Mouse (Mus musculus) myocyte (in vitro differentiated cells): ENCODE data around the gene Efhd1. TPM values are rescaled to one million over a fixed set of nuclear protein-coding genes. Genes with fewer than 3 reads are reported as not detected.

Experiments used
- H3K27me3 ChIP-seq: one replicate; pipeline ENCODE4 v1.6.1; 2011; ENCODE audit not compliant: control insufficient read depth, insufficient read depth, insufficient read length
- H3K36me3 ChIP-seq: one replicate; pipeline ENCODE4 v1.6.1; 2011; ENCODE audit not compliant: control insufficient read depth, insufficient read depth
- H3K4me2 ChIP-seq: one replicate; pipeline ENCODE4 v1.6.1; 2011; ENCODE audit warnings: low read depth, control low read depth
- H3K4me3 ChIP-seq: one replicate; pipeline ENCODE4 v1.5.1; 2011; ENCODE audit warnings: mild to moderate bottlenecking, control low read depth, moderate library complexity
- H3K79me2 ChIP-seq: one replicate; pipeline ENCODE4 v1.6.1; 2011; ENCODE audit not compliant: control insufficient read depth, insufficient read depth
- H3ac ChIP-seq: one replicate; pipeline ENCODE4 v1.6.1; 2011; ENCODE audit not compliant: control insufficient read depth, insufficient read length
- CEBPB ChIP-seq: IDR thresholded peaks from 2 replicates; pipeline ENCODE4 v1.6.1; 2011; ENCODE audit warnings: mild to moderate bottlenecking, moderate library complexity; ENCODE audit not compliant: poor library complexity, insufficient read depth, severe bottlenecking
- E2F4 ChIP-seq: IDR thresholded peaks from one replicate; pipeline ENCODE4 v1.6.1; 2011; ENCODE audit warnings: mild to moderate bottlenecking, control low read depth, moderate library complexity; ENCODE audit not compliant: insufficient read depth
- MAX ChIP-seq: IDR thresholded peaks from one replicate; pipeline ENCODE4 v1.6.1; 2011; ENCODE audit warnings: low read depth, mild to moderate bottlenecking, control low read depth
- MYOD1 ChIP-seq, 3 experiments: IDR thresholded peaks; one replicate each; pipeline ENCODE4 v1.6.1; 2011; ENCODE audit warnings: control low read depth in 2 of 3, low read depth in 2 of 3, mild to moderate bottlenecking in 2 of 3, moderate library complexity in 1 of 3; ENCODE audit not compliant: insufficient read length in 2 of 3, control insufficient read depth in 1 of 3
- MYOG ChIP-seq, 3 experiments: IDR thresholded peaks; one replicate each; pipeline ENCODE4 v1.6.1; 2011; ENCODE audit warnings: control low read depth in 2 of 3, low read depth in 2 of 3, mild to moderate bottlenecking in 2 of 3; ENCODE audit not compliant: insufficient read length in 2 of 3, control insufficient read depth in 1 of 3, insufficient read depth in 1 of 3
- POLR2A ChIP-seq: IDR thresholded peaks from one replicate; pipeline ENCODE4 v1.6.1; 2011; ENCODE audit warnings: low read depth, mild to moderate bottlenecking, control low read depth, moderate library complexity; ENCODE audit not compliant: insufficient read length
- POLR2AphosphoS2 ChIP-seq: IDR thresholded peaks from one replicate; pipeline ENCODE4 v1.6.1; 2011; ENCODE audit warnings: low read depth, control low read depth; ENCODE audit not compliant: insufficient read length
- REST ChIP-seq: IDR thresholded peaks from one replicate; pipeline ENCODE4 v1.6.1; 2011; ENCODE audit warnings: mild to moderate bottlenecking, control low read depth, moderate library complexity; ENCODE audit not compliant: insufficient read depth, insufficient read length
- SRF ChIP-seq: IDR thresholded peaks from one replicate; pipeline ENCODE4 v1.6.1; 2011; ENCODE audit warnings: low read depth; ENCODE audit not compliant: control insufficient read depth, insufficient read length
- TCF12 ChIP-seq: IDR thresholded peaks from one replicate; pipeline ENCODE4 v1.6.1; 2011; ENCODE audit warnings: mild to moderate bottlenecking, control low read depth; ENCODE audit not compliant: poor library complexity, insufficient read depth, severe bottlenecking
- TCF3 ChIP-seq: IDR thresholded peaks from one replicate; pipeline ENCODE4 v1.6.1; 2011; ENCODE audit warnings: low read depth, control low read depth; ENCODE audit not compliant: insufficient read length
- USF1 ChIP-seq: IDR thresholded peaks from one replicate; pipeline ENCODE4 v1.6.1; 2011; ENCODE audit warnings: low read depth, mild to moderate bottlenecking, control low read depth, moderate library complexity
- polyA plus RNA-seq: library from polyadenylated mRNA; unstranded; fragments of >200 nt; fragmentation: generic; extraction: Trizol; gene quantifications from one replicate; pipeline ENCODE4 v1.2.1, GENCODE M21; 2012; ENCODE audit warnings: missing spikeins

Gene Efhd1
- polyA plus RNA-seq, 1 experiment = 2.1 TPM

DNA sequence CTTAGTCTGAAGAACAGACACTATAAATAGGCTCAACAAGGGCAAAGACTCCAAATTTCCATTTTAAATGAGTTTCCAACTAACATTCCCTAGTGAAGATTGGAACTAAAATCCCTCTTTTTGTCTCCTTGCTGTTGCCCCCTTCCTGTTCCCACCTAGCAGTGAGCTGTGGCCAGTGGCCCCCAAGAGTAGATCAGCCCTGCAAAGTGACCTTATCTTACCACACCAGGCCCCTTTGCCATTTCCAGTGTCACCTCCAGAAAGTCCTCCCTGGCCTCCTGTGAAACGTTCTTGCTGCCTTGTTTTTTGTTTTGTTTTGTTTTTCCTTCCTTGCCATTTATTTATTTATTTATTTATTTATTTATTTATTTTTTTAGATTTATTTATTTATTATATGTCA is 18.7 kb upstream of the Efhd1 start:
- no peak overlapping the region for H3K4me3 ChIP-seq
- no peak overlapping the region for H3K4me2 ChIP-seq
- no peak for TF ChIP-seq MYOD1 (IDR thresholded peaks at IDR 0.05; ENCODE audit: control insufficient read depth in 1 of 3, insufficient read length in 2 of 3, low read depth in 2 of 3)
- TF ChIP-seq REST = no peak
- no peak for TF ChIP-seq POLR2A
- no peak for TF ChIP-seq TCF3
- TF ChIP-seq MAX = no peak
- TF ChIP-seq MYOG (IDR thresholded peaks at IDR 0.05; ENCODE audit: control insufficient read depth in 1 of 3, insufficient read depth in 1 of 3, insufficient read length in 2 of 3, low read depth in 2 of 3) = no peak
- no peak for TF ChIP-seq E2F4
- TF ChIP-seq USF1 = no peak
- no peak for TF ChIP-seq CEBPB
- no peak for TF ChIP-seq SRF
- no peak for TF ChIP-seq TCF12
- no peak overlapping the region for H3ac ChIP-seq
- no peaks in the 10 kb centered on the region for H3K36me3 ChIP-seq
- H3K79me2 ChIP-seq = no peaks in the 10 kb centered on the region
- H3K27me3 ChIP-seq = no peaks in the 10 kb centered on the region

DNA sequence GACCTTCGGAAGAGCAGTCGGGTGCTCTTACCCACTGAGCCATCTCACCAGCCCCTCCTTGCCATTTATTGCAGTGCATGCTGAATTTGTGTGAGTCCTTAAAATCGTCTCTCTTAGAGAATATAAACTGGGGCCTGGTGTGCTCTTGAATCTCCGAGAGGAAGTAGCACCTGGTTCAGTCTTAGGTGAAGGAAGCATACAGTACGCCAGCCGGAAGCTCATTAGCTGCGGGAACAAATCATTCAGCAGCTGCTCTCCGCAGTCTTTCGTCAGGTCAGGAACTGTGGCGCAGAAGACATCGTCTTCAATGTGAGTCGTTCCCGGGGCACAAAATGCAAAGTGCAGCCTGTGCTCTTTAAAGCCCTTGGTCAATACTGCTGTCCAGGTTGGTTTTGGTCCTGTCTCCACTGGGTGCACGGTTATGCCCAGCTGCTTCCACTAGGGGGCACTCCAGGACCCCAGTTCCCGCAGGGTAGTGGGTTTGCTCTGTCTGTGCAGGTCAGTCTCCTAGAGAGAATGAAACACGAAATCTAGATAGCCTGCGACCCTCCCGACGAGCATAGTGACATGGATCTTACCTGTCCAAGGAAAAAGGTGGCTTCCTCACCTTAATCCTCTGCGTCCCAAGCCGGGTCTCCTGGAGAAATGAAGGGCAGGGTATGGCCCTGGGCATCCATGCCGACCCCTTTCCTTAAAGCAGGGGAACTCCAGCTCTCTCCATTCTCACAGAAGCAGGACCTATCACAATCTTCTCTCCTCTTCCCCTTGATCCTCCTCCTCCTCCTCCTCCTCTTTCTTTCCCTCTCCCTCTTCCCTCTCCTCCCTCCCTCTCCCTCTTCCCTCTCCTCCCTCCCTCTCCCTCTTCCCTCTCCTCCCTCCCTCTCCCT is 18.0 kb upstream of the Efhd1 start:
- Histone ChIP-seq H3K4me3 (no peak overlapping the region), H3ac (no peak overlapping the region), H3K27me3 (no peaks in the 10 kb centered on the region), H3K4me2 (no peak overlapping the region), H3K36me3 (no peaks in the 10 kb centered on the region), H3K79me2 (no peaks in the 10 kb centered on the region)
- TF ChIP-seq CEBPB (no peak), USF1 (no peak), MAX (no peak), MYOG (IDR thresholded peaks at IDR 0.05; ENCODE audit: control insufficient read depth in 1 of 3, insufficient read depth in 1 of 3, insufficient read length in 2 of 3, low read depth in 2 of 3) (no peak), POLR2A (no peak), POLR2AphosphoS2 (no peak), REST (no peak), SRF (no peak), MYOD1 (IDR thresholded peaks at IDR 0.05; ENCODE audit: control insufficient read depth in 1 of 3, insufficient read length in 2 of 3, low read depth in 2 of 3) (no peak), E2F4 (no peak), TCF3 (no peak)

DNA sequence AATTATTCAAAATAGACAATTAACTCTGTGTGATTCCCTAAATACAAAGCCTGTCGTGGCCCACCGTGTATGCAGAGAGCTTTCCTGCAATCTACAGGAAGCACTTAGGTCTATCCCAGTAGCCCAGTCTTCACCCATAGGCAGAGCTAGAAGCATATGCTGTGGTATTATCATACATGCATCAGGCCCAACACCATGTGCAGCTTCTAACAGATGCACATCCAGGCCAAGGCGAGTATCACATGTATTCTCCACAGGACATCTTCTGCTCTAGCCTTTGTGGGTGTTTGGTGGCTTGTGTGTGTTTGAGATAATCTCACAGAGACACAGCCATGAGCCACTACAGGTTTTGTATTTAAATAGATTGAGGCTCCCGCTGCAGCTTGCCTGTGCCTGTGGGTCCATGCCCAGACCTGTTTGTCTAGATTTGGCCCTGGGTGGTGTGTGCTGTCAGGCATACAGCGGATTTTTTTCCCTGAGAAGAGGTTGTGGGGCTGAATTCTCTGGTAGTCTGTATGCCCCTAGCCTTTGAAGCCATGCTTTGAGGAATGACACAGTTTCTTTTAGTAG is 12.0 kb upstream of the Efhd1 start:
- H3K79me2 ChIP-seq = no peaks in the 10 kb centered on the region
- no peak overlapping the region for H3K4me3 ChIP-seq
- no peak for TF ChIP-seq MYOG (IDR thresholded peaks at IDR 0.05; ENCODE audit: control insufficient read depth in 1 of 3, insufficient read depth in 1 of 3, insufficient read length in 2 of 3, low read depth in 2 of 3)
- no peak for TF ChIP-seq MYOD1 (IDR thresholded peaks at IDR 0.05; ENCODE audit: control insufficient read depth in 1 of 3, insufficient read length in 2 of 3, low read depth in 2 of 3)
- TF ChIP-seq E2F4 = no peak
- no peak for TF ChIP-seq TCF3
- no peak for TF ChIP-seq REST
- no peak for TF ChIP-seq CEBPB
- TF ChIP-seq USF1 = no peak
- no peak for TF ChIP-seq SRF
- TF ChIP-seq POLR2AphosphoS2 = no peak
- no peak for TF ChIP-seq MAX
- no peak for TF ChIP-seq POLR2A
- TF ChIP-seq TCF12 = no peak
- H3K27me3 ChIP-seq = no peaks in the 10 kb centered on the region
- H3K36me3 ChIP-seq = no peaks in the 10 kb centered on the region
- H3ac ChIP-seq = no peak overlapping the region
- H3K4me2 ChIP-seq = no peak overlapping the region

DNA sequence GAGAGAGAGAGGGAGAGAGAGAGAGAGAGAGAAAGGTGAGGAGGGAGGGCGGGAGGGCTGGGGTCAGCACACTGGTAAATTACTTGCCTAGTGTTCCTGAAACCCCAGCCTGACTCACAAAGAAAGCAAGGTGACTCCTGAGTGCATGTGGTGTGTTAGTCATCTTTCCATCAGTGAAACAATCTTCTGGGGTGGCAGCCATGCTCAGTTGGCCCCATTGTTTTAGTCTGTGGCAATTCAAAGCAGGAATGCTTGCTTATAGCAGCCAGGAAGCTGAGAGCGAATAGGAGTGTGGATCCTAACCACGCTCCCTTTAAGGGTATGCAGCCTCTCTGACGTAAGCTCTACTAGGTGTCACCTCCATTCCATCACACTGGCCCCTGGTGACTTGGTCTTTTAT is 9.0 kb upstream of the Efhd1 start:
- Histone ChIP-seq H3ac (no peak overlapping the region), H3K79me2 (no peaks in the 10 kb centered on the region), H3K36me3 (no peaks in the 10 kb centered on the region), H3K4me2 (peak overlapping the region; percentile 18), H3K4me3 (no peak overlapping the region), H3K27me3 (no peaks in the 10 kb centered on the region)
- TF ChIP-seq POLR2A (no peak), USF1 (no peak), REST (no peak), TCF12 (no peak), POLR2AphosphoS2 (no peak), MYOG (IDR thresholded peaks at IDR 0.05; ENCODE audit: control insufficient read depth in 1 of 3, insufficient read depth in 1 of 3, insufficient read length in 2 of 3, low read depth in 2 of 3) (no peak), CEBPB (no peak), TCF3 (no peak), MYOD1 (IDR thresholded peaks at IDR 0.05; ENCODE audit: control insufficient read depth in 1 of 3, insufficient read length in 2 of 3, low read depth in 2 of 3) (no peak), SRF (no peak), E2F4 (no peak), MAX (no peak)
